Mouse (Mus musculus) liver, embryonic 13.5 days (tissue): Measurements from ENCODE around the gene Prpf8. TPM values are rescaled to one million over a fixed set of nuclear protein-coding genes. Genes with fewer than 3 reads are reported as not detected.

Experiments
- ATAC-seq: fragments of 200-750 bp; cut with Nextera tagmentation; 2 replicates; pipeline ENCODE4 v1.8.0; 2017; ENCODE audit warnings: low read depth, mild to moderate bottlenecking, moderate number of reproducible peaks, moderate library complexity
- DNase-seq: peaks from one replicate; pipeline ENCODE4 v3.0.0; 2022
- H3K27ac ChIP-seq: fragments of 300-500 bp; sonication (generic); 2 replicates; pipeline ENCODE4 v1.5.1; 2015; ENCODE audit warnings: moderate library complexity, mild to moderate bottlenecking, inconsistent platforms
- H3K27me3 ChIP-seq: fragments of 300-500 bp; sonication (generic); 2 replicates; pipeline ENCODE4 v1.6.1; 2015; ENCODE audit warnings: mild to moderate bottlenecking, inconsistent platforms
- H3K36me3 ChIP-seq: fragments of 300-500 bp; sonication (generic); 2 replicates; pipeline ENCODE4 v1.6.1; 2015; ENCODE audit warnings: mild to moderate bottlenecking, inconsistent platforms
- H3K4me1 ChIP-seq: fragments of 300-500 bp; sonication (generic); replicated peaks from 2 replicates; pipeline ENCODE4 v1.6.1; 2015; ENCODE audit warnings: inconsistent platforms
- H3K4me2 ChIP-seq: fragments of 300-500 bp; sonication (generic); 2 replicates; pipeline ENCODE4 v1.6.1; 2015; ENCODE audit warnings: inconsistent platforms, mild to moderate bottlenecking, moderate library complexity
- H3K4me3 ChIP-seq: fragments of 300-500 bp; sonication (generic); replicated peaks from 2 replicates; pipeline ENCODE4 v1.5.1; 2015; ENCODE audit warnings: mild to moderate bottlenecking, inconsistent platforms
- H3K9ac ChIP-seq: fragments of 300-500 bp; sonication (generic); 2 replicates; pipeline ENCODE4 v1.6.1; 2015; ENCODE audit warnings: mild to moderate bottlenecking, inconsistent platforms
- H3K9me3 ChIP-seq: fragments of 300-500 bp; sonication (generic); replicated peaks from 2 replicates; pipeline ENCODE4 v1.6.1; 2016; ENCODE audit warnings: inconsistent platforms
- WGBS: fragments of 180-500 bp; shearing (Covaris S2); methylation state at CpG from one replicate; pipeline ENCODE4 v1.1.7; 2015; ENCODE audit not compliant: insufficient replicate concordance; 5-methylcytosine and 5-hydroxymethylcytosine counted together
- polyA plus RNA-seq: library from polyadenylated mRNA; unstranded; fragments of >200 nt; fragmentation: Nextera tagmentation; extraction: Ambion mirVana; gene quantifications from 2 replicates; pipeline ENCODE4 v1.2.1, GENCODE M21; 2015

Prpf8 gene
- polyA plus RNA-seq, 1 experiment from 2014 or later = 28.2 TPM

GRCm38 (mm10) chr11:75459751-75460102, 26.9 kb upstream of the Prpf8 start:
- Histone ChIP-seq H3K4me1 (peaks cover 83% of the 10 kb centered on the region), H3K4me3 (peak overlapping the region; percentile 64)

GRCm38 (mm10) chr11:75460103-75460843, 26.3 kb upstream of the Prpf8 start:
- peak overlapping the region; percentile 79 for H3K9ac ChIP-seq
- H3K4me2 ChIP-seq = peak overlapping the region; percentile 86
- under 1% methylated on average over 19 of the region's 19 CpGs for WGBS
- no peaks in the 10 kb centered on the region for H3K27me3 ChIP-seq
- ATAC-seq = peak; percentile 59
- H3K27ac ChIP-seq = peak overlapping the region; percentile 99
- H3K4me3 ChIP-seq = peak overlapping the region; percentile 64
- peak; percentile 91 for DNase-seq
- H3K4me1 ChIP-seq = peaks cover 83% of the 10 kb centered on the region
- H3K36me3 ChIP-seq = peaks cover 20% of the 10 kb centered on the region
- H3K9me3 ChIP-seq = no peaks in the 10 kb centered on the region

More at GRCm38 (mm10) chr11:75459751-75460102, 26.9 kb upstream of the Prpf8 start:
- 4% methylated on average over 5 of the region's 5 CpGs for WGBS
- H3K27me3 ChIP-seq = no peaks in the 10 kb centered on the region
- H3K4me2 ChIP-seq = peak overlapping the region; percentile 86
- ATAC-seq (no peak), DNase-seq (no peak)
- H3K36me3 ChIP-seq = peaks cover 14% of the 10 kb centered on the region
- H3K9me3 ChIP-seq = no peaks in the 10 kb centered on the region
- H3K27ac ChIP-seq = peak overlapping the region; percentile 99
- peak overlapping the region; percentile 69 for H3K9ac ChIP-seq

- H3K27me3 ChIP-seq = no peaks in the 10 kb centered on the region
- H3K4me1 ChIP-seq = peaks cover 75% of the 10 kb centered on the region
- peak; percentile 100 for DNase-seq
- peaks cover 28% of the 10 kb centered on the region for H3K36me3 ChIP-seq
- ATAC-seq = peak; percentile 85
- peak within 1 kb of the TSS; percentile 92 for H3K4me3 ChIP-seq
- peak within 1 kb of the TSS; percentile 92 for H3K4me2 ChIP-seq
- WGBS = under 1% methylated on average over 46 of the region's 46 CpGs
- peak within 1 kb of the TSS; percentile 100 for H3K27ac ChIP-seq
- H3K9ac ChIP-seq = peak within 1 kb of the TSS; percentile 97
- no peaks in the 10 kb centered on the region for H3K9me3 ChIP-seq
Observed at GRCm38 (mm10) chr11:75460844-75461742, 25.5 kb upstream of the Prpf8 start, which contains the start of gene Tlcd2. Tlcd2 (plus strand) TSS chr11:75461715.

GRCm38 (mm10) chr11:75461743-75462252, 24.8 kb upstream of the Prpf8 start:
- 1% methylated on average over 30 of the region's 30 CpGs for WGBS
- Histone ChIP-seq H3K27me3 (no peaks in the 10 kb centered on the region), H3K4me2 (peak overlapping the region; percentile 92), H3K9ac (peak overlapping the region; percentile 97), H3K4me1 (peaks cover 73% of the 10 kb centered on the region), H3K27ac (peak overlapping the region; percentile 100), H3K9me3 (no peaks in the 10 kb centered on the region), H3K4me3 (peak overlapping the region; percentile 92), H3K36me3 (peaks cover 32% of the 10 kb centered on the region)
- DNase-seq = no peak
- ATAC-seq = 0 out of 2 replicates have a peak, but pooled peaks have one; percentile 0

- Histone ChIP-seq H3K4me3 (peak overlapping the region; percentile 92), H3K9ac (peak overlapping the region; percentile 97), H3K4me1 (peaks cover 74% of the 10 kb centered on the region), H3K36me3 (peaks cover 34% of the 10 kb centered on the region), H3K27ac (peak overlapping the region; percentile 100), H3K9me3 (no peaks in the 10 kb centered on the region), H3K4me2 (peak overlapping the region; percentile 92), H3K27me3 (no peaks in the 10 kb centered on the region)
- WGBS = 4% methylated on average over 16 of the region's 16 CpGs
- ATAC-seq = peak; percentile 43
- peak; percentile 80 for DNase-seq
Observed at GRCm38 (mm10) chr11:75462253-75462783, 24.3 kb upstream of the Prpf8 start.

GRCm38 (mm10) chr11:75462865-75463336, 23.7 kb upstream of the Prpf8 start:
- H3K4me1 ChIP-seq = peaks cover 74% of the 10 kb centered on the region
- 4% methylated on average over 9 of the region's 9 CpGs for WGBS
- H3K9me3 ChIP-seq = no peaks in the 10 kb centered on the region

GRCm38 (mm10) chr11:75463624-75464023, 23.0 kb upstream of the Prpf8 start:
- ATAC-seq = no peak
- WGBS = 83% methylated on average over 4 of the region's 4 CpGs
- no peak for DNase-seq
- Histone ChIP-seq H3K27ac (peak overlapping the region; percentile 100), H3K4me3 (peak overlapping the region; percentile 92), H3K36me3 (peaks cover 34% of the 10 kb centered on the region), H3K4me2 (peak overlapping the region; percentile 92), H3K4me1 (peaks cover 74% of the 10 kb centered on the region), H3K27me3 (no peaks in the 10 kb centered on the region), H3K9me3 (no peaks in the 10 kb centered on the region), H3K9ac (peak overlapping the region; percentile 97)

More at GRCm38 (mm10) chr11:75462865-75463336, 23.7 kb upstream of the Prpf8 start:
- Histone ChIP-seq H3K4me3 (peak overlapping the region; percentile 92), H3K4me2 (peak overlapping the region; percentile 92), H3K9ac (peak overlapping the region; percentile 97), H3K27me3 (no peaks in the 10 kb centered on the region), H3K27ac (peak overlapping the region; percentile 100), H3K36me3 (peaks cover 34% of the 10 kb centered on the region)
- peak; percentile 91 for DNase-seq
- ATAC-seq = peak; percentile 58

- WGBS = 93% methylated on average over 6 of the region's 6 CpGs
- no peak overlapping the region for H3K4me2 ChIP-seq
- DNase-seq (no peak), ATAC-seq (no peak)
- peaks cover 74% of the 10 kb centered on the region for H3K4me1 ChIP-seq
- H3K36me3 ChIP-seq = peaks cover 34% of the 10 kb centered on the region
- H3K9ac ChIP-seq = no peak overlapping the region
- H3K27ac ChIP-seq = 0 out of 2 replicates have a peak overlapping the region, but pooled peaks have one; percentile 100
- H3K9me3 ChIP-seq = no peaks in the 10 kb centered on the region
- no peak overlapping the region; the same call in 1 of the 2 replicates for H3K4me3 ChIP-seq
- H3K27me3 ChIP-seq = no peaks in the 10 kb centered on the region
Observed at GRCm38 (mm10) chr11:75464417-75464816, 22.2 kb upstream of the Prpf8 start.

GRCm38 (mm10) chr11:75465051-75465450, 21.6 kb upstream of the Prpf8 start:
- no peaks in the 10 kb centered on the region for H3K9me3 ChIP-seq
- peak overlapping the region; percentile 8; the same call in 1 of the 2 replicates for H3K27ac ChIP-seq
- H3K4me3 ChIP-seq = no peak overlapping the region
- ATAC-seq (no peak), DNase-seq (no peak)
- no peak overlapping the region for H3K4me2 ChIP-seq
- H3K27me3 ChIP-seq = no peaks in the 10 kb centered on the region
- H3K36me3 ChIP-seq = peaks cover 34% of the 10 kb centered on the region
- H3K4me1 ChIP-seq = peaks cover 71% of the 10 kb centered on the region
- WGBS = 88% methylated on average over 6 of the region's 6 CpGs
- no peak overlapping the region for H3K9ac ChIP-seq

GRCm38 (mm10) chr11:75466731-75467505, 19.7 kb upstream of the Prpf8 start:
- H3K27ac ChIP-seq = peak overlapping the region; percentile 71
- H3K4me3 ChIP-seq = peak overlapping the region; percentile 66
- H3K36me3 ChIP-seq = peaks cover 34% of the 10 kb centered on the region
- H3K9me3 ChIP-seq = no peaks in the 10 kb centered on the region
- no peak for DNase-seq
- H3K27me3 ChIP-seq = no peaks in the 10 kb centered on the region
- peaks cover 75% of the 10 kb centered on the region for H3K4me1 ChIP-seq
- no peak for ATAC-seq
- H3K9ac ChIP-seq = no peak overlapping the region
- H3K4me2 ChIP-seq = peak overlapping the region; percentile 96
- 97% methylated on average over 4 of the region's 4 CpGs for WGBS
